Mouse (Mus musculus) layer of hippocampus, adult 18-20 months (tissue): ENCODE measurements around the gene Sacs. TPM values are rescaled to one million over a fixed set of nuclear protein-coding genes. Genes with fewer than 3 reads are reported as not detected.

Source experiments
- DNase-seq, 2 experiments: peaks; one replicate each; pipeline ENCODE4 v3.0.0; 2022; ENCODE audit warnings: low spot score in 2 of 2
- total RNA-seq, 2 experiments: library from RNA; stranded (reverse); gene quantifications; 2 replicates each; pipeline ENCODE4 v1.2.3; 2021

Sacs gene
- total RNA-seq, 2 experiments from 2014 or later, result 49.4 to 52.7 TPM

DNA sequence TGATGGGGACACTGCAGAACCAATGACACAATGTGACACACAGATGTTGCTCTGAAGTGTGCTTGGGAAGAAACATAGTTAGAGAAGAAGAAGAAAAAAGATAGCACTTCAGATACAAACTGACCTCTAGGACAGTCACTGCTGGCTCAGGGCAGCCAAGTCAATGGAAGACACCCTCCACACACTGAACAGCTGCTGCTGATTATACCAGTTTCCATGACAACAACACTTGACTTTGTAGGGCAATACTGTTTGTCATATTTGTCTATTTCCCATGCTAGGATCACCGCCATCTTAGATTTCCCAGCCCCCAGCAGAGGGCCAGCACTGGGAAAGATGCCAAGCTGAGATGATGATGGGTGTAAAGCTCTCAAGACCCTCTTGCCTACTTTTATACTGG is 22.7 kb downstream of the Sacs start:
- DNase-seq, result no peak

DNA sequence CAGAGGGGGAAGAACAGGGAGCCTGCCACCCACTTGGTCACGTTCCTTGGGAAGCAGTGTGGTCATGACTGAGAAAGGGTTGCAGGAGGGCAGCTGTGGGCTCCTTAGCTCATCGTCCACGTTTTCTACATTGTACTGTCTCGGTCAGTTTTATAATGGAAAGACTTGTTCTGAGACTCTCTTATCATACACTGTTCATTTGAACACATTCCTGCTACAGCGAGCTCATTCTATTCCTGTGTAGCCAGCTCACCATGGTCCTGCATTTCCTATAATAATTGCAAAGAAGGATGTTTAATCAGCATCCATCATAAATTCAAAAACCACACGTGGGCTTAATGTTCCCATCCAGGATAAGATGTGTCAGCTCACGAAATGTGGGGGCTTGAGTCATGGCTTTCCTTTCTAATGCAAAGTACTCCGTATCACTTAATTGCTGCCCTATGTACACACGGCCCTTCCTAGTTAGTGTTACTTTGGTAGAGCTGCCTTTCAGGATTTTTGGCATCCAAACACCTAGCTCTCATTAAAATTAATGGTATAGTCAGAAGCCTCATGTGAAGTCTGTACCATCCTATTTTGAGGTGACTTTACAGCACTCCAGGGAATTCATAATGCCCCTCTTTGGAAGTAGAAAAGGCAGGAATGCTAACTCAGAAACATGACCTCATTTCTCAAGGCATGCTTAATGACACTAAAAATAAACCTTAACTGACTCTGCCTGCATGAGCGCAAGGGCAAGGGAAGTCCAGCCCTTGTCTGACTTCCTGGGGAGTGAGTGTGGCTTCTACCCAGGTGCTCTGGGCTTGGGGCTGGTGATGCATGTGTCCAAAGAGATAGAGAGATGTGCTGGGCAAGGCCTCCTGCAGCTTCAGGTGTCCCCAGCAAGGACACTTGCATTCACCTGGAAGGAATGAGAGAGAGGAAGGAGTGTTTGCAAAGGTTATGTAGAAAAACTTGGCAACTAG is 23.4 kb downstream of the Sacs start:
- no peak for DNase-seq

DNA sequence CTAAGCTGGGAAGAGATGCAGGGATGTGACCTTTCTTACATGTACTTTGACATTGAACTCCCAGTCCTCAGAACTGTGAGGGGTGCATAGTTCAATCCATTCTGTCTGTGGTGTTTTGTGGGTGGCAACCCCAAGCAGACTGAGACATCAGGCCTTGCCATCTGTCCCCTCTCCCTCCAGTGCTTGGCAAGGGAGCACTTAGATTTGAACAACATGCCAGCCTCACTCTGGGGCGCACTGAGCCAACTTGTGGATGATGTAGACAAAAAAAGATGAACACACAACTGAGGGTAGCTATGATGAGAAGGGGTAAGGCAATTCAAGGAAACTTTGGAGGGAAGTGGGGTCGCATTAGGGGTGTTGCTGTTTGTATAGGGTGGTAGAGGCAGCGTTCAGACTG is 26.2 kb downstream of the Sacs start:
- DNase-seq, result peak; percentile 35 to 80

DNA sequence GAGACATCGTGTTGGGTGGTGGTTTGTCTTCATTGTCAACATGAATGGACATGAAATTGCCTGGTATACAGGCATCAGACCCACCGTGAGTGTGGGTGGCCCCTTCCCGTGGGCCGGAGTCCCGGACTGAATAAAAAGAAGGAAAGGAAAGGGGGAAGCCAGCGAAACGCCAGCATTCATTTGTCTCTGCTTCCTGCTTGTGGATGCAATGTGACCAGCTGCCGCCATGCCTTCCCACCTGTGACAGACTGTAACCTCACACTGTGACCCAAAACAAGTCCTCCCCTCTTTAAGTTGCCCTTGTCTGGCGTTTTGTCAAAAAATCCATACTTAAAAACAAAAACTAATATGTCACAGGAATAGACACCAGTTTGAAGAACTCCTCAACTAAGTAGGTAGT is 27.7 kb downstream of the Sacs start:
- no peak for DNase-seq

DNA sequence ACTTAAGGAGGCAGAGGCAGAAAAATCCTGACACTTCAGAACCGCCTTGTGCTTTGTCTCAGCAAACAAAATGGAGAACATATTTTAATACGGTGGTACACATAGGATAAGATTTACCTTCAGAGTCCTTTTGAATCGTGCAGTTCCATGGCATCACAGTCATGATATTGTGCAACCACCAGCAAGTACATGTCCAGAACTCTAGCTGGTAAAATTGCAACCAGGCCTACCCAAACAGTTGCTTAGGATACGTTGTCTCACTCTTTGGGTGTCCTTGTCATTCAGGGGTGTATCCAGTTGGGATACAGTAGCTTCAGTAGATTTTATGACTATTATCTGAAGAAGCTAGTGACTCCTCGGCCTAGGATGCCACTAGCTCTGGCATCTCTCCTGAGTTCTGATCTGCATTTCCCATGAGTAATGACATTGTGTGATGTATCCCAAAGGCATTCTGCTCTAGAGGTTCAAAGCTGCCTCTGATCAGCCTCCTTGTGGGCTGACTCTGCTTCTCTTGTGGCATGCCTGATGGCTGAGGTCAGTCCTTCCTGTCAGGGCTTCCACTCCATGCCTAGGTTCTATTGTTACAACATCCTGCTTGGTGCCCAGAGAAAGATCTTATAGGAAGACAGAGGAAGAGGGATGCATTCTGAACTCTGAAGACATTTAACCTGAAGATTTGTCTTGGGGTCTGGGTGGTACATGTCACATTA is 33.2 kb downstream of the Sacs start:
- no peak for DNase-seq

DNA sequence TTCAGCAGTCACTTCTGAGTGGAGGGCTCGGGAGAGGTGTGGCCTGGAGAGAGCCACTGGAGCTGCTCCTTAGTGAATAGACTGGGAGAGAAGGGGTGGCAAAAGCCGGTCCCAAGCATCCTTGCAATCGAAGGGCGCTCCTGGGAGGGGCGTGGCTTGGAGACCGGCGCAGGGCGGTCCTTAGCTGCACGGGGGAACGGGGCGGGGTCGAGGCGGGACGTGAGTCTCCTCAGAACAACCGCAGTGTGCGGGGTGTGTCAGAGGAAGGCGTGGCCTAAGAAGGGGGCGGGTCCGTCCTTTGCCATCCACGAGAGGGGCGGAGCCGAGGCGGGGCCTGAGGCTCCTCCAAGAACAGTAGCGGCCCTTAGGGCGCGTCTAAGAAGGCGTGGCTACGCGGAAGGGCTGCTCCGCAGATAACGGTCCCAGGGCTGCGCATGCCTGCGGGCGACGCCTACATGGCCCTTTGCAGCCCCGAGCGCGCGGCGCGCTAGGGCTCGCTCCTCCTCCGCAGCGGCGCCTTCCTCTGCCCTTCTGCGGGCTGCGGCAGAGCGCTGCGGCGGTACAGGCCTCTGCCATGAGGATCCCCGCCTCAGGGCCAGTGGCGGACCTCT is 34.4 kb downstream of the Sacs start:
- peak; percentile 99 for DNase-seq

DNA sequence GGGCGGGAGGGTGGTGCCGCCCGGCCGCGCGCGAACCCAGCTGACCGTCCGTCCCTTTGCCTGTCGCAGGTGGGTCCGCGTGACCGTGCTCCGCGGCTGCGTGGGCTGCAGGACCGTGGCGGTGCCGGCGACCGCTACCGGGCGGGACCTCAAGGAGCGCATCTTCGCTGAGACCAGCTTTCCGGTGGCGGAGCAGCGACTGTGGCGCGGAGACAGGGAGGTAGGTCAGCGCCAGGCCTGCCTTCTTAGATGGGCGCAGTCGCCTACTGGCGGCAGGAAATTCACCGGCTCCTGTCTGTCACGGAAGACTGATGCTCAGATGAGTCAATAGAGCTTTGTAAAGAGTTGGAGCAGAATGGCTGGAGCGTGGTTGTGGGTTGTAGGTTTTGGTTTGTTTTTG is 35.0 kb downstream of the Sacs start:
- peak; percentile 45 to 60 for DNase-seq

DNA sequence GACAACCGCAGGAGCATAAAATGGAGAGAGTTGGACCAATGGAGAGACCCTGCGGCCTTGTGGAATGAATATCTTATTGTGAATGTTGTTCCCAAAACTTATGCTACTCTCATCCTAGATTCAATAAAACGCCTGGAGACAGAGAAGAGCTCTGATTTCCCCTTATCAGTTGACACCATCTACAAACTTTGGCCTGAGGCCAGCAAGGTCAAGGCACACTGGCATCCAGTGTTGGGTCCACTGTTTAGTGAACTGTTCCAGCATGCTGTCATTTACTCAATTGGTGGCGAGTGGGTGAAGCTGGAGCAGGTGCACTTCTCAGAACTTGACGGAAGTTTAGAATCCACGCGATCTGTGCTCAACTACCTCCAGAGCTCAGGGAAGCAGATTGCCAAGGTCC is 53.6 kb downstream of the Sacs start:
- no peak for DNase-seq

DNA sequence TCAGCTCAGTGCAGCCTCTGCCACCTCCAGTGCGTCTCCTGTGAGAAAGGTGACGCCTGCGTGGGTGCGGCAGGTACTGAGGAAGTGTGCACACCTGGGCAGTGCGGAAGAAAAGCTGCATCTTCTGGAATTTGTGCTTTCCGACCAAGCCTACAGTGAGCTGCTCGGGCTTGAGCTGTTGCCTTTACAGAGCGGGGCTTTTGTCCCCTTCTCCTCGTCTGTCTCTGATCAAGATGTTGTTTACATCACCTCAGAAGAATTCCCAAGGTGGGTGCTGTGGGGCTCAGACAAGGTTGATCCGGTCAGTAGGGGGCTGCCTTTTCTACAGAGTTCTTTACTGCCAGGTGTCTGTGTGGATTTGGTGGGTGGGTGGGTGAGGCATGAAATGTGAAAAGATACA is 54.1 kb downstream of the Sacs start:
- no peak for DNase-seq

DNA sequence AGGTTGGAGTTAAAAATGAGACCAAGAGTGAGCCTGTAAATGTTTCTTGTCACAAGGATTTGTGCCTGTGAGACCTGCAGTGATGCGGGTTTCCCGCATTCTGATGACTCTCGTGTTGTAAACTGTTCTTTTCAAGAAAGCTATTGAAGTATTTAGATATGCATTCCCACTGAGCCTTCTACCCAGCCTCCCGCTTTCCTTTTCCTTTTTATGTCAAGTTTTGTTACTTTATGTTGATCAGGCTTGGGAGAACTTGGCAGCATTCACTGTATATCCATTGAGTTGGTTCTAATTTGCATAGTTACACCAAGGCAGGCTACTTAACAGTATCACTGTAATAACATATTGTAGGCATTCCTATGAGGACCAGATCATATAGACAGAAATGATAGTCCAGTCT is 56.2 kb downstream of the Sacs start:
- DNase-seq, result no peak

DNA sequence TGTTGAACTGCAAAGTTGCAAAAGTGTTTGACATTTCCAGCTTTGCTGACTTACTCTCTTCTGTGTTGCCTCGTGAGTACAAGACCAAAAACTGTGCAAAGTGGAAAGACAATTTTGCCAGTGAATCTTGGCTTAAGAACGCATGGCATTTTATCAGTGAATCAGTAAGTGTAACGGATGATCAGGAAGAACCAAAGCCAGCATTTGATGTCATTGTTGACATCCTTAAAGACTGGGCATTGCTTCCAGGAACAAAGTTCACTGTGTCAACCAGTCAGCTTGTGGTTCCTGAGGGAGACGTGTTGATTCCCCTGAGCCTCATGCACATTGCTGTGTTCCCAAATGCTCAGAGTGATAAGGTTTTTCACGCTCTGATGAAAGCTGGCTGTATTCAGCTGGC is 71.9 kb downstream of the Sacs start:
- DNase-seq, result no peak

DNA sequence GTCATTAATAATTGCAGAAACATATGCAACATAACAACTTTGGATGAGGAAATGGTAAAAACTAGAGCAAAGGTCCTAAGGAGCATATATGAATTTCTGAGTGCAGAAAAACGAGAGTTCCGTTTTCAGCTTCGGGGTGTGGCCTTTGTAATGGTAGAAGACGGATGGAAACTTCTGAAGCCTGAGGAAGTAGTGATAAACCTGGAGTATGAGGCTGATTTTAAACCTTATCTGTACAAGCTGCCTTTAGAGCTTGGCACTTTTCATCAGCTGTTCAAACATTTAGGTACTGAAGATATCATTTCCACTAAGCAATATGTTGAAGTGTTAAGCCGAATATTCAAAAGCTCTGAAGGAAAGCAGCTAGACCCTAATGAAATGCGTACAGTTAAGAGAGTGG is 73.5 kb downstream of the Sacs start:
- DNase-seq, result no peak

DNA sequence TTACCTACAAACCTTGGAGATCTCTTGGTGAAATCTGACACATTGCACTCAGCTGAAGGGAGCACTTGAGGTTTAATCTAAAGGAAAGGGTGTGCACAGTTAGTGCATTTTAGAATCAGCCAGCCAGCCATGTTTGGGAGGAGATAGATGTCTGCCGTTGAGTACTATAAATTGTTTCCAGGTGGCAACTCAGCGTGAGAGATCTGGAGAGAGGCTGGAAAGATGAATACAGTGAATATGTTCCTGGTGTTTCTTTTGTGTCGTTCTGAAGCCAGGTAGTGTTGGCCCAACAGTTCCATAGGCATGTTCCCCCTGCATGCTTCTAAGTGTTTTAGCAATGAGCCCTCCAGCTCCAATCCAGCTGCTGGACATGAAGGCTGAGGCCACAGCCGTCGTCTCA is 82.9 kb downstream of the Sacs start:
- DNase-seq, result no peak

DNA sequence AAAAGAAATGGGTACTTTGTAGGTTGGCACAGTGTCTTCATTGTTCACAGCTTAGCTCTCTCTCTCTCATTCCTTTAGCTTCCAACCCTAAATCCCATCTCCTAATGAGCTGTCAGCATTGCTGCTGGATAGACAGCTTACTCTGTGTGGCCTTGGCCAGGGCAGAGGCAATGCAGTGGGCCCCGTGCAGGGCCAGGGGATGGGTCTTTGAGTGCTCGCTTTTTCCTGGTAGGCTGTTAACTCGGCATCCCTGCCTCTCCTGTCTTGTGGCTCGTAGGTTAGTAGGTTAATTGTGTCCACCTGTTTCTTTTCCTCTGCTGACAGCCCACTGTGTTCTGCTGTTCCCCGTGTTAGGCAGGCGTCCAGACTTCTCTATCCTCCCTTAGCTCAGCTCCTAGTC is 84.2 kb downstream of the Sacs start:
- no peak for DNase-seq

DNA sequence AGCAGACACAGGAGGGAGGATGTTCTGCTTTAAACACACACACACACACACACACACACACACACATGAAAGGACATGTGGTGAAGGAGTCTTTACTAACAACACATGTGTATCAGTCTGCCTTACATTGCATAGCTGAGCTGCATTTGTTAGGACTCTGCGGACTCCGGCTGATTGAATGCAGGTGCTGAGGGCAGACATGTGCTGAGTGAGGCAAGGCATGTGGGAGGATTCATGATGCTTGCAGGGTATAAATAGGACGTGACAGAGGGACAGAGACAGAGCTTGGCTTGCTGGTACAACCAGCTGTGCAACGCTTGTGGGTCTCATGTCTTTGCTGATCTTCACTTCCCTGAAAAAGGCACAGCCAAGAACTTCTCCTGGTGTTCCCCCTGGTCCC is 85.5 kb downstream of the Sacs start:
- peak in 1 of 2 experiments; percentile 18 for DNase-seq

DNA sequence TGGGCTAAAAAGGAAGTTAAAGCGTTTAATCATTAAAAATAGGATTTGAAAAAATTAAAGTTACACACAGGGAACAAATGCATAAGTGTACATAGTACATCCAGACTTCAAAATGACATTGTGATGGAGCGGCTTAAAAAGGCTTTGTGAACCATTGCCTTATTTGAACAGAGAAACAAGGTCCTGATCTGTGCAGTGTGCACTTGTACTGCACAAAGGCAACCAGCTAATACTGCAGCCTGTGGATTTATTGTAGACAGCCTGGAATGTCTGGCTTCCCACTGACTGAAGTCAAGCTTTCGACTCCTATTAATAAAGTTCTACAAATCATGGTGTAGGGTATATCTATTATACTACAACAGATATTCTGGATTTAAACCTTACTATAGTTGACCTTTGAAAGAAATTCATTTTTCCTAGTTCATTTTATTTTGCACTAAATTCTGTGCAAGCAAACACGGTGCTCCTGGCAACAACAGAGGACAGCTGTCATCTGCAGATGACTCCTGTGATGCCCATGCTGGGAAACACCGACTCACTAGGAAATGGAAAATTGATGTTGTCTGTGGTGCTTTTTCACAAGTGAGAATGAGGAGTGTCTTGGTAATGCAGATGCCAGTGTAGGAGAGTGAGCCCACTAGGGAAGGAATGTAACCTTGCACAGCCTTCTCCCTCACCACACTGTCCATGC is 86.3 kb downstream of the Sacs start:
- DNase-seq, result peak; percentile 21 to 59

DNA sequence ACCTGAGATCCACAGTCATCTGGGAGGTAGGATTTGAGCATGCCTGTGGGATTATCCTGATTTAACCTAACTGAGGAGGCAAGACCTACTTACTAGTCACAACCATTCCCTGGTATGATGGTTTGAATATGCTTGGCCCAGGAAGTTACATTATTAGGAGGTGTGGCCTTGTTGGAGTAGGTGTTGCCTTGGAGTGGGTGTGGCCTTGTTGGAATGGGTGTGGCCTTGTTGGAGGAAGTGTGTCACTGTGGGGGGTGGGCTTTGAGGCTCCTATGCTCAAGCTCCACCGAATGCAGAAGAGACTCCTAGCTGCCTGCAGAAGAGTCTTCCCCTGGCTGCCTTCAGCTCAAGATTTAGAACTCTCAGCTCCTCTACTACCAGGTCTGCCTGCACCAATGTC is 87.9 kb downstream of the Sacs start:
- no peak for DNase-seq

DNA sequence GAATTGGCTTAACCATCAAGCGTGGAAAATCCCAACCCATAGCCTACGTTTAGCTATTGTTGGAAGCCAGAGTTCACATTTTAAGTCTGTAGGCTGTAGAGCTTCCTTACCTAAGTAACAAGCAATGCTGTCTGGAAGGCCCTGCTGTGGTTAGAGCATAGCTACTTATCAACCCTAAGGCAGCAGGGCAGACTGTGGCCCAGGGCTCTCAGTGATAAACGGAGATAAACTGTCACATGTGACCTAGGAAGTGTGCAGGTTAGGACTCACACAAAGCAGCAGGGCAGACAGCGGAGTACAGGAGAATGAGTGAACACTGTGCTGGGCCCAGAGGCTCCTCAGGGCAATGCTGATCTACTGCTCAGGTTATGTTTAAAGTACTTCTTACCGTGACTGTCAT is 91.5 kb downstream of the Sacs start:
- DNase-seq, result no peak

DNA sequence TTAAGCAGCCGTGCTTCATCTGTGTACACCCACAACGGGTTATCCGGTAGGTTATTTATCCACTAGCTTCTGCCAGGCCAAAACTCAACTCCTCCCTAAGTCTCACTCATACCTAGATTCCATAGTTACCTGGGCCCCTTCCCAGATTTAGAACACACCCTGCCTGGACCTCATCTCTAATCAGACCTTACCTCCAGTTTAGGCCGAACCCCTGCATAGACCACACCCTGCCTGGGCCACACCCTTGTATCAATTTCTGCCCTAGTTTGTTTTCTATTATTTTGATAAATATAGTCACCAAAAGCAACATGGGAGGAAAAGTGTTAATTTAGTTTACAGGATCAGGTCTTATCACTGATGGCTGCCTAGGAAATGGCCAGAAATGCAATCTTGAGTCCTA is 91.9 kb downstream of the Sacs start:
- no peak for DNase-seq

DNA sequence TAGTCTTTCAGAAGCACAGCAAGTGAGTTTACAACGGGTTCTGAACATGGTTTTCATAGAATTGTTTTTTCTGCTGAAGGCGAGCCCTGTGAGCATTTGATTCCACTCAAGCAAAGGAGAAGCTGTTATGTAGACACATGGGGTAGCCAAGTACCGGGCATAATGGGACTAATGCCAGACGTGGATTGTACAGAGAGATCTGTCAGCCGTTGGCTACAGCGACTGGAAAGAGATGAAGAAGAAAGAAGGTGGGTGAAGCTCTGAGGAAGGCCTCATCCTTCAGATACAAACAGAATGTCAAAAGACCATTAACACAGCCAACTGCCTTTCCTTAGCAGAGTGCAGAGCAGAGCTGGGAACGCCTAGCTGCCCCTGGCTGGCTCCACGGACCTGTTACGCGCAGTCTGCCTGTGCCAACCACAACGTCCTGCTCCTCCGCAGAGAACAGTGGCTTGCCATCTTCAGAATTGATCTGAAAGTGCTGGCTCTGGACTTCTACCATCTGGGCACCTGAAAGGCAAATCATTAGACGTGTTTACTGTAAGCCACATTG is 93.8 kb downstream of the Sacs start:
- peak; percentile 14 to 64 for DNase-seq

DNA sequence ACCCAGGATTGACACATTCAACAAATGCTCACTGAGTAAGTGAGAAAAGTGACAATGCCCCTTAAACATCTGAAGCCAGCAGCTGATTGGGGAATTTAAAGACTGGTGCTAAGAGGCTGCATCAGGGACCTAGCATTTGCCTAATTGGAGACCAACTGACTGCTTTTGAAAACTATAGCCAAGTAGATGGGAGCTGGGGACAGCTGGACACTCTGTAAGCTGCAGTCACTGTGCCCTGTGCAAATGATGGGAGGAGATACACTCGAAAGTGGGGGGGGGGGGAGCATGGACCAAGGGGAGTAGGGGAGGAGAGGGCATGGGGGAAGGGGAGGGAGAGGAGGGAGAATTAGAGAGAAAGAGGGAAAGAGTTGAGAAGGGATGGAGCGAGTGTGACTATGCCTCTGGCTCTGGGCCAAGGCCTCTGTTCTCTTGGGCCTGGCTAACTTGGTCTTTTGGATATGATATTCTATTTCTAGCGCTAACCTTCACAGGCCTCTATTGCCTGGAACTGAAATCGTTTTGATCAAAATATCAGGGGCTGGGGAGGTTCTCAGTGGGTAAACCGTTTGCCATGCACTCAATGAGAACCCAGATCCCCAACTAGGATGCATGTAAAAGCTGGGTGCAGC is 97.7 kb downstream of the Sacs start:
- no peak for DNase-seq
